Mouse (Mus musculus) myocyte (in vitro differentiated cells): ENCODE data around the gene Vwce. TPM values are rescaled to one million over a fixed set of nuclear protein-coding genes. Genes with fewer than 3 reads are reported as not detected.
A peak's percentile ranks its signal among the peaks of the same experiment; 100 is the strongest.

Experiments used
- H3K27me3 ChIP-seq: one replicate; pipeline ENCODE4 v1.6.1; 2011; ENCODE audit not compliant: control insufficient read depth, insufficient read depth, insufficient read length
- H3K36me3 ChIP-seq: one replicate; pipeline ENCODE4 v1.6.1; 2011; ENCODE audit not compliant: control insufficient read depth, insufficient read depth
- H3K4me2 ChIP-seq: one replicate; pipeline ENCODE4 v1.6.1; 2011; ENCODE audit warnings: low read depth, control low read depth
- H3K4me3 ChIP-seq: one replicate; pipeline ENCODE4 v1.5.1; 2011; ENCODE audit warnings: mild to moderate bottlenecking, control low read depth, moderate library complexity
- H3K79me2 ChIP-seq: one replicate; pipeline ENCODE4 v1.6.1; 2011; ENCODE audit not compliant: control insufficient read depth, insufficient read depth
- H3ac ChIP-seq: one replicate; pipeline ENCODE4 v1.6.1; 2011; ENCODE audit not compliant: control insufficient read depth, insufficient read length
- CEBPB ChIP-seq: IDR thresholded peaks from 2 replicates; pipeline ENCODE4 v1.6.1; 2011; ENCODE audit warnings: mild to moderate bottlenecking, moderate library complexity; ENCODE audit not compliant: poor library complexity, insufficient read depth, severe bottlenecking
- E2F4 ChIP-seq: IDR thresholded peaks from one replicate; pipeline ENCODE4 v1.6.1; 2011; ENCODE audit warnings: mild to moderate bottlenecking, control low read depth, moderate library complexity; ENCODE audit not compliant: insufficient read depth
- MAX ChIP-seq: IDR thresholded peaks from one replicate; pipeline ENCODE4 v1.6.1; 2011; ENCODE audit warnings: low read depth, mild to moderate bottlenecking, control low read depth
- MYOD1 ChIP-seq, 3 experiments: IDR thresholded peaks; one replicate each; pipeline ENCODE4 v1.6.1; 2011; ENCODE audit warnings: control low read depth in 2 of 3, low read depth in 2 of 3, mild to moderate bottlenecking in 2 of 3, moderate library complexity in 1 of 3; ENCODE audit not compliant: insufficient read length in 2 of 3, control insufficient read depth in 1 of 3
- MYOG ChIP-seq, 3 experiments: IDR thresholded peaks; one replicate each; pipeline ENCODE4 v1.6.1; 2011; ENCODE audit warnings: control low read depth in 2 of 3, low read depth in 2 of 3, mild to moderate bottlenecking in 2 of 3; ENCODE audit not compliant: insufficient read length in 2 of 3, control insufficient read depth in 1 of 3, insufficient read depth in 1 of 3
- POLR2A ChIP-seq: IDR thresholded peaks from one replicate; pipeline ENCODE4 v1.6.1; 2011; ENCODE audit warnings: low read depth, mild to moderate bottlenecking, control low read depth, moderate library complexity; ENCODE audit not compliant: insufficient read length
- POLR2AphosphoS2 ChIP-seq: IDR thresholded peaks from one replicate; pipeline ENCODE4 v1.6.1; 2011; ENCODE audit warnings: low read depth, control low read depth; ENCODE audit not compliant: insufficient read length
- REST ChIP-seq: IDR thresholded peaks from one replicate; pipeline ENCODE4 v1.6.1; 2011; ENCODE audit warnings: mild to moderate bottlenecking, control low read depth, moderate library complexity; ENCODE audit not compliant: insufficient read depth, insufficient read length
- SRF ChIP-seq: IDR thresholded peaks from one replicate; pipeline ENCODE4 v1.6.1; 2011; ENCODE audit warnings: low read depth; ENCODE audit not compliant: control insufficient read depth, insufficient read length
- TCF12 ChIP-seq: IDR thresholded peaks from one replicate; pipeline ENCODE4 v1.6.1; 2011; ENCODE audit warnings: mild to moderate bottlenecking, control low read depth; ENCODE audit not compliant: poor library complexity, insufficient read depth, severe bottlenecking
- TCF3 ChIP-seq: IDR thresholded peaks from one replicate; pipeline ENCODE4 v1.6.1; 2011; ENCODE audit warnings: low read depth, control low read depth; ENCODE audit not compliant: insufficient read length
- USF1 ChIP-seq: IDR thresholded peaks from one replicate; pipeline ENCODE4 v1.6.1; 2011; ENCODE audit warnings: low read depth, mild to moderate bottlenecking, control low read depth, moderate library complexity
- polyA plus RNA-seq: library from polyadenylated mRNA; unstranded; fragments of >200 nt; fragmentation: generic; extraction: Trizol; gene quantifications from one replicate; pipeline ENCODE4 v1.2.1, GENCODE M21; 2012; ENCODE audit warnings: missing spikeins

Gene Vwce
- polyA plus RNA-seq, 1 experiment = 0.05 TPM

DNA sequence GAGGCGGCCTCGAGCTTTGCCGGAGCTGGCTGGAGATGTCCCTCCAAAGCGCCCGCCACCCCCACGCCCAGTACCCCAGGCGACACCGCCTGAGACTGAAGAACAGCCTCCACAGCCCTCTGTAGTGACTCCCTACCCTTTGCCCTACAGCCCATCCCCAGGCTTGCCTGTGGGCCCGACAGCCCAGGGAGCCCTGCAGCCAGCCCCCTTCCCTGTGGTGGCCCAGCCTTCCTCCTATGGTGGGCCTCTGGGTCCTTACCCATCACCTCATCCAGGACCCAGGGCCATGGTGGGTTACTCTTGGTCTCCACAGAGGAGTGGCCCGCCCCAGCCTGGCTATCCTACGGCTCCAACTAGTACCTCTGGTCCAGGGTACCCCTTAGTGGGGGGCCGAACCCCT, 78.6 kb downstream of the Vwce start:
- Histone ChIP-seq H3K36me3 (peaks cover 17% of the 10 kb centered on the region), H3K79me2 (no peaks in the 10 kb centered on the region), H3K4me2 (no peak overlapping the region), H3ac (no peak overlapping the region), H3K4me3 (no peak overlapping the region), H3K27me3 (no peaks in the 10 kb centered on the region)
- TF ChIP-seq MYOG (IDR thresholded peaks at IDR 0.05; ENCODE audit: control insufficient read depth in 1 of 3, insufficient read depth in 1 of 3, insufficient read length in 2 of 3, low read depth in 2 of 3) = no peak
- TF ChIP-seq CEBPB = no peak
- no peak for TF ChIP-seq POLR2AphosphoS2
- no peak for TF ChIP-seq E2F4
- TF ChIP-seq USF1 = no peak
- no peak for TF ChIP-seq MYOD1 (IDR thresholded peaks at IDR 0.05; ENCODE audit: control insufficient read depth in 1 of 3, insufficient read length in 2 of 3, low read depth in 2 of 3)
- TF ChIP-seq SRF = no peak
- TF ChIP-seq TCF3 = no peak
- TF ChIP-seq MAX = no peak
- no peak for TF ChIP-seq REST
- TF ChIP-seq TCF12 = no peak
- no peak for TF ChIP-seq POLR2A

- H3K79me2 ChIP-seq = no peaks in the 10 kb centered on the region
- no peak overlapping the region for H3K4me3 ChIP-seq
- TF ChIP-seq TCF3 (no peak), CEBPB (no peak), POLR2AphosphoS2 (no peak), MAX (no peak), USF1 (no peak), MYOD1 (IDR thresholded peaks at IDR 0.05; ENCODE audit: control insufficient read depth in 1 of 3, insufficient read length in 2 of 3, low read depth in 2 of 3) (no peak), TCF12 (no peak), E2F4 (no peak), POLR2A (no peak), SRF (no peak)
- H3K36me3 ChIP-seq = peaks cover 17% of the 10 kb centered on the region
- no peak overlapping the region for H3K4me2 ChIP-seq
- no peaks in the 10 kb centered on the region for H3K27me3 ChIP-seq
- H3ac ChIP-seq = no peak overlapping the region
Measured at GRCm38 (mm10) chr19:10713551-10713950, 79.5 kb downstream of the Vwce start.

DNA sequence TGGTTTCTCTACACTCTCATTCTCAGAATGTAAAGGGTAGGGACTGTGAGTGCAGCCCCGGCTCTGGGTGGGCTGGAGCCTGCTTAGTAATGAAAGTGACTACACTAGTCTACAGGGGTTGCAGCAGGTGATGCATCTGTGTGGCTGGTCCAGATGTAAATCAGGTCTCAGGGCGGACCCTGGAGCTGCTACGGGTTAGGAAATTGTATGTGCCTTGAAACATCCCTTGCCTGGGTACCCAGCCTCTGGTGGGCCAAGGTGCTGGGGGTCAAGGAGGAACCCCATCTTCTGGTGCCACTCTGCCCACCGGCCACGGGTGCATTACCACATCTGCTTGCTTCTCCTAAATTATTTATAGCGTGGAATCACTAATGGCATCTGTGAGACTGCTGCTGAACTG, 80.2 kb downstream of the Vwce start:
- Histone ChIP-seq H3K4me2 (no peak overlapping the region), H3K4me3 (no peak overlapping the region), H3K36me3 (peaks cover 17% of the 10 kb centered on the region), H3K27me3 (no peaks in the 10 kb centered on the region), H3ac (no peak overlapping the region), H3K79me2 (no peaks in the 10 kb centered on the region)
- TF ChIP-seq USF1 (no peak), POLR2A (no peak), MYOG (IDR thresholded peaks at IDR 0.05; ENCODE audit: control insufficient read depth in 1 of 3, insufficient read depth in 1 of 3, insufficient read length in 2 of 3, low read depth in 2 of 3) (no peak), MAX (no peak)

DNA sequence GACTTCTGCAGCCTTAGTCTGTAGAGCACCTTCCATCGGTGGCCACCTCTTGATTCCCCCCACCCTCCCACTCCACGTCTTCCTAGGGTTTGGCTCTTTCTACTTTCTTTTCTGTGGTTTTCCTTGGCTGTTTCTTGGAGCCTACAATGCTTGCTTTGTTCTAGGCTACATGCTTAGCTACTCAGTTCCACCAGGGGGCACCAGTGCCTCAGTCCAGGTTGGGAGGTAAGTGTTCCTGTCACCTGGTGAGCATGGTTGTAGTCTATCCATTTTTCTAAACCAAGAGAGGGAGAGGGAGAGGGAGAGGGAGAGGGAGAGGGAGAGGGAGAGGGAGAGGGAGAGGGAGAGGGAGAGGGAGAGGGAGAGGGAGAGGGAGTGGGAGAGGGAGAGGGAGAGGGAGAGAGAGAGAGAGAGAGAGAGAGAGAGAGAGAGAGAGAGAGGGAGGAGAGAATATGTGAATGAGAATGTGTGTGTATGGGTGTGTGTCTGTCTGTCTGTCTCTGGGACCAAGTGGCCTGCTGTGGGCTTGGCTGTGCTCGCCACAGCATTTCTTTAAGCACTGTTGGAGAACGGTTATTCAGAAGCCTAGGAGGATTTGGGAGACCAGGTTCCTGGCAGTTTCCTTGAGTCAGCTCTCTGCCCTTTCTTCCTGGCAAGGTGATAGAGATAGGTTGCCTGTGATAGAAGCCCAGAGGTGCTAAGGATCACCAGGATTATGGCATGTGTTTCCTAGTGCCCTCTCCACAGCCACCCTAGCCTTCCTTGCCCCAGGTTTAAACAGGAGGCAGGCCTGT, 80.9 kb downstream of the Vwce start:
- H3K36me3 ChIP-seq = peaks cover 17% of the 10 kb centered on the region
- H3K27me3 ChIP-seq = no peaks in the 10 kb centered on the region
- H3K4me2 ChIP-seq = no peak overlapping the region
- no peak overlapping the region for H3ac ChIP-seq
- H3K79me2 ChIP-seq = no peaks in the 10 kb centered on the region
- TF ChIP-seq CEBPB (no peak), TCF3 (no peak), POLR2A (no peak), MYOD1 (IDR thresholded peaks at IDR 0.05; ENCODE audit: control insufficient read depth in 1 of 3, insufficient read length in 2 of 3, low read depth in 2 of 3) (peak in 1 of 3 experiments; percentile 2), POLR2AphosphoS2 (no peak), REST (no peak), MAX (no peak)
- H3K4me3 ChIP-seq = no peak overlapping the region

- H3K27me3 ChIP-seq = no peaks in the 10 kb centered on the region
- H3K4me2 ChIP-seq = no peak overlapping the region
- peaks cover 12% of the 10 kb centered on the region for H3K36me3 ChIP-seq
- no peaks in the 10 kb centered on the region for H3K79me2 ChIP-seq
- TF ChIP-seq POLR2AphosphoS2 = no peak
- no peak for TF ChIP-seq TCF3
- no peak for TF ChIP-seq CEBPB
- TF ChIP-seq REST = no peak
- no peak for TF ChIP-seq MYOD1 (IDR thresholded peaks at IDR 0.05; ENCODE audit: control insufficient read depth in 1 of 3, insufficient read length in 2 of 3, low read depth in 2 of 3)
- no peak for TF ChIP-seq USF1
- no peak for TF ChIP-seq MAX
- no peak for TF ChIP-seq SRF
- TF ChIP-seq E2F4 = no peak
- no peak for TF ChIP-seq MYOG (IDR thresholded peaks at IDR 0.05; ENCODE audit: control insufficient read depth in 1 of 3, insufficient read depth in 1 of 3, insufficient read length in 2 of 3, low read depth in 2 of 3)
- no peak for TF ChIP-seq POLR2A
- no peak for TF ChIP-seq TCF12
- no peak overlapping the region for H3K4me3 ChIP-seq
- H3ac ChIP-seq = no peak overlapping the region
Measured at GRCm38 (mm10) chr19:10715476-10715875, 81.5 kb downstream of the Vwce start.

Other genes starting within 250 kb of the Vwce start
- gene Syt7, start 245.1 kb upstream of the Vwce start, polyA plus RNA-seq = 0.42 TPM
- gene Lrrc10b, start 176.7 kb upstream of the Vwce start, polyA plus RNA-seq = 1.3 TPM
- 0.11 TPM for gene Ppp1r32, start 151.3 kb upstream of the Vwce start, polyA plus RNA-seq
- 23.4 TPM for gene Cpsf7, start 108.9 kb upstream of the Vwce start, polyA plus RNA-seq
- gene Sdhaf2, start 108.1 kb upstream of the Vwce start, polyA plus RNA-seq = 36.3 TPM
- 12.9 TPM for gene Tmem216, start 78.0 kb upstream of the Vwce start, polyA plus RNA-seq
- gene Cyb561a3, start 57.0 kb upstream of the Vwce start, polyA plus RNA-seq = 21.7 TPM
- 16.0 TPM for gene Tmem138, start 56.9 kb upstream of the Vwce start, polyA plus RNA-seq
- gene Ddb1, start 28.9 kb upstream of the Vwce start, polyA plus RNA-seq = 571 TPM
- gene Tkfc, start 28.6 kb upstream of the Vwce start, polyA plus RNA-seq = 16.7 TPM
- gene Pga5, start 43.9 kb downstream of the Vwce start, polyA plus RNA-seq = 0.04 TPM
- gene Vps37c, start 54.5 kb downstream of the Vwce start, polyA plus RNA-seq = 30.2 TPM
- gene Cd5, start 104.8 kb downstream of the Vwce start, polyA plus RNA-seq = not detected
- gene Cd6, start 195.8 kb downstream of the Vwce start, polyA plus RNA-seq = not detected
- 0.02 TPM for gene Slc15a3, start 205.5 kb downstream of the Vwce start, polyA plus RNA-seq
- gene Tmem132a, start 235.7 kb downstream of the Vwce start, polyA plus RNA-seq = 118 TPM
- 223 TPM for gene Tmem109, start 247.8 kb downstream of the Vwce start, polyA plus RNA-seq